Mouse (Mus musculus) ovary, postnatal 14 days (tissue): ENCODE results near the gene Psd.

Source experiments
- DNase-seq: peaks from one replicate; pipeline ENCODE4 v3.0.0; 2022; ENCODE audit warnings: low spot score

Gene Psd

DNA sequence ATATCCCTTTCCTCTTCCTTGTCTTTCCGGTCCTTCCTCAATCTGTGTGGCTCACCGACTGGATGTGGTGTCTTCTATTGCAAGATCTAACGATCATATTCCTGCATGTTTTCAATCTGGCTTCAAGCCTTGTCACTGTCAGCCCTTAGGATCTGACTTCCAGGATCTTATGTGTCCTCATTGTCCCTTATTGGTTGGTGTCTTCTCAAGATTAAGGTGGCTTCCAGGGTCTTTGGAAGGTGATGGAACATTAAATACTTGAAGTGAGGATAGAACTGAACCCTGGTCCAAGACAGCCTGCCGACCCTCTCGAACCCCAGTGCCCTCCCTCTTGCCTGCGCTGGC lies 12.0 kb upstream of the Psd start:
- DNase-seq: no peak

DNA sequence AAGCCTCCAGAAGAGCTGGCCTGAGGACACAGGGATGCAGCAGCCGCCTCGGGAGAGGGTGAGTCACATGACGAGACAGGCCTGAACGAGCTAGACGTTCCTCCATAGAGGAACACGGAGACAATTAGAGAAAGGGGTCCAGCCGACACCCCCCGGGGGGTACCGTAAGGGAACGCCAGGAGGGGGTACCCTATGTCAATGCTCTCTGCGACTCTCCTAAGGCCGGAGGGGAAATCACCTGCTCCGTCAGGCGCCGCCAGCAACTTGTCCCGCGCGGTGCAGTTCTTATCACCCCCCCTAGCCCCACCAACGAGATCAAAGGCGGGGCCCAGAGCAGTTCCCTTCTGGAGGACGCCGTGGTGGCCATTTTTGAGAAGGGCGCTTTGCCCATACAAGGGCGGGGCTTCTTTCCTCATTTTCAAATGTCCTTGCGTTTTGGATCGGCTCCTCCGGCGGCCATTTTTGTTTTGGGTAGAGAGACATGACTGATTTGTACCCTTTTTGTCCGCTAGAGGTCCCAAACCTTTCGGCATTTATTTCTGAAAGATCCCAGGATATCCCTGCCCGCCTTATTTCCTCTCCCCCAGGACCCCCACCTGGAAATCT lies 11.5 kb upstream of the Psd start, which contains the start of gene Cuedc2:
Gene Cuedc2 (minus strand): TSS at position 372 of the 606 bp plus-strand sequence.
- peak; percentile 98 for DNase-seq

- DNase-seq: no peak
Measured at GRCm38 (mm10) chr19:46337719-46338330, 10.9 kb upstream of the Psd start.

DNA sequence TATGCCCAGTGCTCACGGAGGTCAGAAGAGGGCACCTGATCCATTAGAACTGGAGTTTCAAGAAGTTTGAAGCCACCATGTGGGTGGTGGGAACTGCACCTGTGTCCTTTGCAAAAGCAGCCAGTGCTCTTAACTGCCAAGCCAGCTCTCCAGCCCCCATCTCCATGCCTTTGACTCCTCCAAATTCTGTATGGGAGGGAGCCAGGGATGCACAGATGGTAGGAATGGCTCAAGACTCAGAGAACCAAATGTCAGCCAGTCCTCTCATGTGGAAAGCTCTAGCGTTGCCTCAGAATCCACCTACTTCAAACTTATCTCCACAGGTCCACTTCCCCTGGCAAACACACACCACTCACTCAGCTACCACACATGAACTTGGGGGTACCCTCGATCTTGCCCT lies 7.0 kb upstream of the Psd start:
- DNase-seq: no peak

- no peak for DNase-seq
Measured at GRCm38 (mm10) chr19:46332721-46333339, 5.9 kb upstream of the Psd start.

DNA sequence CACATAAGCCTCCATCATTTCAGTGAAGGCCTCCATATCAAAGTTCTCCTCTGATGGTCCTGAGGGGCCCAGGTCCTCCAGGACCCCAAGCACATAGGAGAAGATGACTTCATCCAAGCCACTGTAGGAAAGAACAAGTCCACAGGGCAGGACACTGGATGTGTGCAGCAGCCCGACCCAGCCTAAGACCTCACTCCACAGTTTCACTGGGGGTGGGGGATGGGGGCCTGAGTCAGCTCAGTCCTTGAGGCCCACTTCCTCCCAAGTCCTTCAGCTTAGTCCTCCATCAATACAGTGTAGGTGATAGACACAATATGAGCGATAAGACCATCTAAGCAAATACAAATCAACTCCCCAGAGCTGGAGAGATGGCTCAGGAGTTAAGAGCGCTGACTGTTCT lies 5.0 kb upstream of the Psd start:
- no peak for DNase-seq

DNA sequence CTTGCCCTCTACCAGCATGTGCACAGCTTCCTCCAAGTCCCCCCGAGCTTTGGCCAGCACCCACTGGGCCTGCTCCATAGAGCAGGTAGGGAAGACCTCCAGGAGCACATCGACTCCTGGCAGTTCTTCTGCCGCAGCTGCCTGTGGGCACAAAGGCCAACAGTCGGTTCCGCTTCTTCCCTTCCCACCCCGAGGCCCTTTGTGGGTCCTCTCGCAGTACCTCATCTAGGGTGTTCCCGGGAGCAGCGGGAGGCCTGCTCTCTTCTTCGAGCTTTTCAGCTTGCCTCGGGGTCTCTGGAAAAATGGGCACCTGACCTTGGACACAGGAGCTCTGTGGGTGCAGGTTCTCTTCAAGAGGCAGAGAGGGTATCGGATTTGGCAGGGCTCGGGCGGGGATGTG lies 4.4 kb upstream of the Psd start:
- DNase-seq: no peak

DNA sequence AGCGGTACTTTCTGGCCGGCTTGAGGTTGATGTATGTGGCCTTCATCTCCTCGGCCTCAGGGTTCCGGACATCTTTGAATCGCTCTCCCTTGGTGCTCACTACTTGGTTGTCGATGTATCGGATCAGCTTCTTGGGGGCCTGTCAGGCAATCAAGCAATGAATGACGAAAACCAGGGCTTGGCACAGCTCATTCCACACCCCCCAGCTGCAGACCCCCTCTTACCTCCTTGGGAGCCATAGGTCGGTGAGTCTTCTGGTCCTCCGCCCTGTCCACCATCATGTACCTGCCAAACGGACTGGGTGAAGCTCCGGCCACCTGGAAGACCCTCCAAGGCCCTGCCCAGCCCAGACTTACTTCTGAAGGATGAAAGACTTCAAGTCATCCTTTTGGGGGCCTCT lies 3.7 kb upstream of the Psd start:
- DNase-seq: no peak

- peak; percentile 76 for DNase-seq
Measured at GRCm38 (mm10) chr19:46329951-46330350, 3.0 kb upstream of the Psd start.

- no peak for DNase-seq
Measured at GRCm38 (mm10) chr19:46329031-46329641, 2.2 kb upstream of the Psd start.

DNA sequence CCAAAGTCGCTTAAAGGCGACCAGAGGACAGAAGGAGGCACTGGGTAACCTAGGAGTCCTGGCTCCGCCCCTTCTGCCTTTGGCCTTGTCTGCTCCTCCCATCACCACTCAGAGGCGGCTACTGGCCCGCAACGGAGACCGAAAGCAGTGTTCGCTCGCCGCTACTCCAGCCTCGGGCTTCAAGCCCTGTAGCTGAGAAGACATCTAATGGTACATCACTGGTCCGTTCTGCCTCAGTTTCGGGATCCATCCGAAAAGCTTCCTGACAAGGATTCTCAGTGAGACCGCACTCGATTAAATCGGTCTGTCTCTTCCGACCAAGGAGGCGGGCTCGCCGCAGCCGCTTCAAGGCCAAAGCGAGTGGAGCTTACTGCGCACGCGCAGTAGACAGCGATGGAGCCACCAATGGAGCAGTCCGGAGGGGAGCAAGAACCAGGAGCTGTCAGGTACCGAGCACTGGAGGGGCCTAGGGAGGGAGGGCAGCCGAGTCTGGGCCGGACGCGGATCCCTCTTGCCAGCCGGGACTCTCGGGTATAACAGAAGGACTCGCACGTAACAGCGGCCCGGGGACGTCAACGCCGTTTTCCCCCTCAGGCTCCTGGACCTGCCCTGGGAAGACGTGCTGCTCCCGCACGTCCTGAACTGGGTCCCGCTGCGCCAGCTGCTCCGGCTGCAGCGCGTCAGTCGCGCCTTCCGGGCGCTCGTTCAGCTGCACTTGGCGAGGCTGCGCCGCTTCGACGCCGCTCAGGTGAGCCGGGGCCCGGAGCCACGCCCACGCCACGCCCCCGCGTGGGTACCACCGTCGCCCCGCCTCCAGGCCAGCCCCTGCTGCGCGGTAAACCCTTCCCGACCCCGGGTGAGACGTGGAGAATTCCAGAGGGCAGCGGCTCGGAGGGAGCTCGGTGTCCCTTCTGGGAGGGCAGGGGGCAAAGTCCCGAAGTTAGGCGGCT lies 1.4 kb upstream of the Psd start, which contains the start of gene Fbxl15:
Gene Fbxl15 (plus strand): TSS at position 104 of the 950 bp plus-strand sequence.
- DNase-seq: peak; percentile 92

- DNase-seq: no peak
Measured at GRCm38 (mm10) chr19:46327531-46328064, 642 bp upstream of the Psd start.

DNA sequence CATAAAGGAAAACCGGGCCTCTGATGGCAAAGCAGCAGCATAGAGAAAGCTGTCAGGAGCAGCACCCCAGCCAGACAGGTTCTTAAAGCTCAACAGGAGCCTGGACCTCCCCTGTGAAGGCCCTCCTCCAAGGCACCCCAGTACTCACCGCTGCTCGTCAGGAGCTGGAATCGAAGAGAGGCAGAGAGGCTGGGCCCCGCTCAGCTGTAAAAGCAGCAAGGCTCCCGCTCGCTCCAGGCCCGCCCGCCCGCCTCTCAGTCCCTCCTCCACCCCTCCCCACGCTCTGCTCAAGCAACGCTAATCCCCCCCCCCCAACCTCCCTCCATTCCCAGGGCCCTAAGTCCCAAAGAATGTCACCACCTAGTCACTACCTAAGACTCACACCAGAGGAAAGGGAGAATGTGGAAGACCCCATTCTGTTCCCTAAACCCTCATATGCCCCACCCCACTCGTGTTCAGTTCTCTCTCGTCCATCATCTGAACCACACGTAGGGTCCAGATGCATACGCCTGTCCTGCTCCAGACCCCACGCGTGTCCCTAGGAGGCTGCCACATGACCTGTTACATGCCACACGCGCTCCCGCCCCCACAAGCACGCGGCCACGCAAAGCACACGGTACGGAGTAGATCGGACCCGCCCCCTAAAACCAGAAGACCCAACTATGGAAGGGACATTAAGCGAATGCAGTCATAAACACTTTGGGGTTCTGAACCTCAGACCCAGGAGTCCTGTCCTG lies 769 bp downstream of the Psd start:
- no peak for DNase-seq

DNA sequence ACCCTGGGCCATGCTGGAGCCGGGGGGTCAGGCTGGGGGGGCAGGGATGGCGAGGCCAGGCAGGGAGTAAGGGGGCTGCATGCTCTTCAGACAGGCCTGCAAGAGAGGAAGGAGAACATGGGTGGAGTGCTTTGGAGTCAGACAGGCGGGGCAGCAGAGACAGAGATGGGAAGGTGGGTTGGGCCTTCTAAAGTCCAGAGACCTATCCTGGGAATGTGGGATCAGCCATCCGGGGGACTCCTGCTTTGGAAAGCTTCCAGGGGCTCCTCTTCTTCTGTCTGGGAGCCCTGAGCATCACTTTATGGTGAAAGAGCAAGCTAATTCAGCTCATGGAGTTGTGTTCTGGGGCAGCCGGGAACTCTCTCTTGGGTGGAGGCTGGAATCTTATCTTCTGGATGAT lies 2.0 kb downstream of the Psd start:
- DNase-seq: no peak

GRCm38 (mm10) chr19:46324366-46324765 lies 2.6 kb downstream of the Psd start:
- no peak for DNase-seq

GRCm38 (mm10) chr19:46323716-46324115 lies 3.2 kb downstream of the Psd start:
- DNase-seq: no peak

DNA sequence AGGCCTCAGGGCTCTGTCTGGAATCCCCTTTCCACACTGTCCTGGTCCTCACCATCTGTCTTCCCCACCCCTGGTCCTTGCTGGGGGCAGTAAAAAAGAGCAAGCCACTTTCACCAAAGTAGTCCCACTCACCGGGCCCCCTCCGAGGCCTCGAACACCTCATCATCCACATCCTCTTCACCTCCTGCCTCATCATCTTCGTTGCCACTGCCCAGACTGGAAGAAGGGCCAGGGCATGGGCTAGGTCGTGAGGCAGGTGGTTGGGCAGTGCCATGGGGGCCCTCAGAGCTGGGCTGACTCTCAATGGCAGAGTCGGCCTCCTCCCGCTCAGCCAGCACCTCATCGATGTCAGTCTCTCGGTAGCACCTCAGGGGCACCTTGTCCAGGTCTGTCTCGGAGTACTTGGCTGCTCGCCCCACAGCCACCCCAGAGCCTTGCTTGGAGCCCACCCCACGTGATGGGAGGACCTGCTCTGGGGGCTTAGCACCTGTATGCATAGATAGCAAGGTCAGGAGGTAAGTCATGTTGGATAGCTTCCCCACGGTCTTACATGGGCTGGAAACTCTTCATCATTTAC lies 3.9 kb downstream of the Psd start:
- DNase-seq: no peak

GRCm38 (mm10) chr19:46322144-46322995 lies 4.6 kb downstream of the Psd start:
- no peak for DNase-seq

GRCm38 (mm10) chr19:46321101-46321943 lies 5.6 kb downstream of the Psd start:
- no peak for DNase-seq
